Mouse (Mus musculus): ENCODE results near the gene Fbxo45. TPM values are rescaled to one million over a fixed set of nuclear protein-coding genes. Genes with fewer than 3 reads are reported as not detected.

Fbxo45 gene
- polyA plus RNA-seq, 1 experiment from 2014 or later = 5.9 TPM

DNA sequence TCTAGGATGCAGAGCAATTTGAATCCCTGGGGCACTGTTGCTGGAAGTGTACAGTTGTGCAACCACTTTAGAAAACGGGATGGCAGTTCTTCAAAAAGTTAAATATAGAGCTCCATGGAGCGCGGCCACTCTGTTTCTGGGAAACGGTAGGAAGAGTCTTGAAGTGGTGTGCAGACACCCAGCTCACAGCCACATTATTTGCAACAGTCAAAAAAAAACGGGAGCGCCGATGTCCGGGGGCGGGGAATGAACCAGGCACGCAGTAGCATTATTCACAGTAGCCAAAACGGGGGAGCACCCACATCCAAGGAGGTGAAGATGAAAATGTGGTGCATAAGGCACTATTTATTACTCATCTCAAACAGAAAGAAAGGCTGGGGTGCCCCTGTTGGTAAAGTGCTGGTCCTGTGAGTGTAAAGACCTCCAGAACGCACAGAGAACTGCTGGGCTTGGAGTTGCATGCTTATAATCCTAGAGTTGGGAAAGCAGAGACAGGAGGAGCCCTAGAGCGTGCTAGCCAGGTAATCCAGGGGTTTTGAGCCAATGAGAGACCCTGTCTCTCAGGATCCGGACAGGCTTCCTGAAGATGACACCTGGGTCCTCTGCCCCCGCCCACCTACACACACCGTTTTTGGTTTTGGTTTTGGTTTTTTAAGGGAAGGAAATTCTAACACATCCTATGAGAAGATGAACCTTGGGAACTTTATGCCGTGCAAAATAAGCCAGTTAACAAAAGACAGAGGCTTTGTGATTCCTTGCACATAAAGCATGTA is 32.0 kb downstream of the Fbxo45 start:
- Histone ChIP-seq H3K4me1 (ENCODE audit: control insufficient read depth, insufficient read depth, low read length) (no peaks in the 10 kb centered on the region), H3K4me2 (ENCODE audit: low read length) (no peak overlapping the region), H3K27me3 (ENCODE audit: control insufficient read depth, insufficient read depth, low read depth, low read length) (no peaks in the 10 kb centered on the region), H3K27ac (ENCODE audit: low read length) (no peak overlapping the region), H3K9ac (ENCODE audit: low read depth, low read length) (no peak overlapping the region), H3K9me3 (replicated peaks; ENCODE audit: control insufficient read depth, low read length, poor library complexity, severe bottlenecking) (no peaks in the 10 kb centered on the region), H3K4me3 (ENCODE audit: low read depth, low read length) (no peak overlapping the region), H3K36me3 (ENCODE audit: control insufficient read depth, insufficient read depth, low read length) (no peaks in the 10 kb centered on the region)
- WGBS = 85% methylated on average over 17 of the region's 17 CpGs
- no peak for ATAC-seq

DNA sequence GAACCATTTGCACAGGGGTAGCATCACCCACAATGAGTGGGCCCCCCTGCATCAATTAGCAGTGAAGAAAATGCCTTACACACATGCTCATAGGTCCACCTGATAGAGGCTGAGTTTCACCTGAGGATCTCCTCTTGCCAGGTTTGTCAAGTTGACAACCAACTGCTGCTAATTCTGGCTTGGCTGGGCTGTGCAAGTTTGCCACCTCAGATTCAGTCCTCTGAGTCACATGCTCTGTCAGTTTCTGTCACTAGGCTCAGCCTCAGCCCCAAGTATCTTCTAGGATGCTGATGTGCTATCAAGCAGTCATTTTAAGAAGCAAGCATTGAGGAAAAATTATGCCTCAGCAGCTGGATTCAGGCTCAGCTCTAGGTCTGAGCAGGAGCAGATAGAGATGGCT is 32.8 kb downstream of the Fbxo45 start:
- Histone ChIP-seq H3K9ac (ENCODE audit: low read depth, low read length) (no peak overlapping the region), H3K4me3 (ENCODE audit: low read depth, low read length) (no peak overlapping the region), H3K9me3 (replicated peaks; ENCODE audit: control insufficient read depth, low read length, poor library complexity, severe bottlenecking) (no peaks in the 10 kb centered on the region; the same call in 1 of the 2 replicates), H3K4me1 (ENCODE audit: control insufficient read depth, insufficient read depth, low read length) (no peaks in the 10 kb centered on the region), H3K27ac (ENCODE audit: low read length) (no peak overlapping the region), H3K36me3 (ENCODE audit: control insufficient read depth, insufficient read depth, low read length) (no peaks in the 10 kb centered on the region), H3K27me3 (ENCODE audit: control insufficient read depth, insufficient read depth, low read depth, low read length) (no peaks in the 10 kb centered on the region), H3K4me2 (ENCODE audit: low read length) (no peak overlapping the region)
- no peak for ATAC-seq

DNA sequence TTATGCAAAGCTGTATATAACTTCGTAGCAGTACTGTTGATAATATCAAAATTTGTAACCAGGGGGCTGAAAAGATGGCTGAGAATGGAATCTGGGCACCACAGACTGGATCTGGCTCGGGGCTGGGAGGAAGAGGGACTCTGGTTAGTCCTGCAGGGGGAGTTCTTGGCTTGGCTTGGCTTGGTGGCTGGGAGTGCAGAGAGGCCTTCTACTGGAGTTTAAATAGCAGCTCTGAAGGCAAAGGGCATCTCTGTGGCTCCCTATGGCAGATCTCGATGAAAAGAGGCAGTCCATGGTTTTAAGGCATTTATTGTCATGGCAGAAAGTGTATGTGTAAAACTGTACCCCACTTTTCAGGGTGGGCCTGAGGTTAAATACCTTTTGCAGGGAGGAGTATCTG is 42.1 kb downstream of the Fbxo45 start:
- Histone ChIP-seq H3K4me3 (ENCODE audit: low read depth, low read length) (no peak overlapping the region), H3K4me2 (ENCODE audit: low read length) (no peak overlapping the region), H3K27ac (ENCODE audit: low read length) (no peak overlapping the region), H3K4me1 (ENCODE audit: control insufficient read depth, insufficient read depth, low read length) (no peaks in the 10 kb centered on the region), H3K27me3 (ENCODE audit: control insufficient read depth, insufficient read depth, low read depth, low read length) (no peaks in the 10 kb centered on the region), H3K36me3 (ENCODE audit: control insufficient read depth, insufficient read depth, low read length) (no peaks in the 10 kb centered on the region), H3K9ac (ENCODE audit: low read depth, low read length) (no peak overlapping the region), H3K9me3 (replicated peaks; ENCODE audit: control insufficient read depth, low read length, poor library complexity, severe bottlenecking) (no peaks in the 10 kb centered on the region; the same call in 1 of the 2 replicates)
- 66% methylated on average over 3 of the region's 3 CpGs for WGBS
- no peak for ATAC-seq

DNA sequence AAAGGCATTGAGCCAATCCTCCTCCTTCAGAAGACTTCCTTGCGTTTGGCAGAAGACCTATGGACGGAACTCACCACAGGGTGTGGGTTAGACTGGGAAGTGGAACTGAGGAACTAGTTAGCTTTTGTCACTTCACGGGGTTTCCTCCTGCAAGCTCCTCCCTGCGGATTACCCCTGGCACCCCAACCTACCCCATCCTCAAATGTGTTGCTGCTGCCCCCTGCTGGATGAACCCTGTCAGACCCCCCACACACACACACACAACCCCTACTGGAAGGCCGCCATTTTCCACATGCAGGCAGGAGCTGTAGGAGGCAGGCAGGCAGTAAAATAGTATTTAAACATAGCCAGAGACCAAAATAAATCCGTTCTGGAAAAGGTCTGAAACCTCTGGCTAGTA is 44.3 kb downstream of the Fbxo45 start:
- Histone ChIP-seq H3K4me1 (ENCODE audit: control insufficient read depth, insufficient read depth, low read length) (no peaks in the 10 kb centered on the region), H3K27ac (ENCODE audit: low read length) (no peak overlapping the region), H3K4me2 (ENCODE audit: low read length) (no peak overlapping the region), H3K9ac (ENCODE audit: low read depth, low read length) (no peak overlapping the region), H3K4me3 (ENCODE audit: low read depth, low read length) (no peak overlapping the region), H3K27me3 (ENCODE audit: control insufficient read depth, insufficient read depth, low read depth, low read length) (no peaks in the 10 kb centered on the region), H3K36me3 (ENCODE audit: control insufficient read depth, insufficient read depth, low read length) (no peaks in the 10 kb centered on the region), H3K9me3 (replicated peaks; ENCODE audit: control insufficient read depth, low read length, poor library complexity, severe bottlenecking) (no peaks in the 10 kb centered on the region)
- no peak for ATAC-seq
- 77% methylated on average over 6 of the region's 6 CpGs for WGBS

DNA sequence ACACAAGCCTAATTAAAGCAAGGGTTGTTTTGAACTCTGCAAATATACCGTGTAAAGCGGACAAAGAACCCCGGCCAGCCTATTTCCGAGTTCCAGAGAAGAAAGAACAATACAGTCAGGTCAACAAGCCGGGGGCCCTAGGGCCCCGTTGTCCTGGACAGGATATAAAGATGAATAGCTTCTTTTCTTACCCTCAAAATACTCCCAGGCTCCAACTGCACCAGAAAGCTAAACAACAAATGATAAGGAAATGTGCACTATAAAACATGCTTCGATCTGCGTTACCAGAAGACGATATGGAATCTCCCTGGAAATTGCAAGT is 46.0 kb downstream of the Fbxo45 start:
- Histone ChIP-seq H3K4me2 (ENCODE audit: low read length) (peak overlapping the region; percentile 37), H3K4me1 (ENCODE audit: control insufficient read depth, insufficient read depth, low read length) (no peaks in the 10 kb centered on the region), H3K9ac (ENCODE audit: low read depth, low read length) (no peak overlapping the region), H3K9me3 (replicated peaks; ENCODE audit: control insufficient read depth, low read length, poor library complexity, severe bottlenecking) (no peaks in the 10 kb centered on the region), H3K27me3 (ENCODE audit: control insufficient read depth, insufficient read depth, low read depth, low read length) (no peaks in the 10 kb centered on the region), H3K4me3 (ENCODE audit: low read depth, low read length) (no peak overlapping the region), H3K36me3 (ENCODE audit: control insufficient read depth, insufficient read depth, low read length) (no peaks in the 10 kb centered on the region), H3K27ac (ENCODE audit: low read length) (no peak overlapping the region)
- 52% methylated on average over 9 of the region's 9 CpGs for WGBS
- ATAC-seq = no peak

DNA sequence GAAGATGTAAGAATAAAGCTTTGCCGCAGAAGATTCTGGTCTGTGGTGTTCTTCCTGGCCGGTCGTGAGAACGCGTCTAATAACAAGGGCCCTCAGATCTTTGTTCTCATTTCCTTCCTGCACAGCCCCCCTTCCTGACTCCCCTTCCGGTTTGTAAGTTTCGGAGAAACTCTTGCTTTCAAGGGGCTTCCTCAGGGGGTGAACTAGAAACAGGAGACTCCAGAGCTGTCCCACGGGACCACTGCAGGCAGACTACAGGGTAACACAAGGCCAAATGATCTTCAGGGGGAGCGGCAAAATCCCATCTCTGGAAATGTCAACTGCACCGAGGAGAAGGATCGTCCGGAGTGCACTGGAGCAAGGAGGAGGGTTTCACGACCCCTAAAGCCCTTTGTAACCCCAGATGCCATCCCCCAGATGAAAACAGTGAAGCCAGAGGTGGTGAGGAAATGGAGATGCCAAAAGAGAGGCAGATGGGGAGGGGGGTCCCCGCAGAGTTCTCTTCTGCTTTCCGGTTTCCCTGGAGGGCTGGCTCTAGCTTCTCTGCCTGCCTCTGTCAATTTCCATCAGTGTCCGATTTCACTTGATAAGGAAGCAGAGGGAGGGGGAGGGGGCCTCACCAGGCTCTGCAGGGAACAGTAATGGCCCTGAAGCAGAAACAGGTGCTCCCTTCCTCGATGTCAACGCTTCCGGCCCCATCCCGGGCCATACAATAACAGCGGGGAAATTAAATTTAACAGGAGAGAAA is 46.5 kb downstream of the Fbxo45 start:
- ATAC-seq = no peak
- H3K4me1 ChIP-seq (ENCODE audit: control insufficient read depth, insufficient read depth, low read length) = no peaks in the 10 kb centered on the region
- H3K27ac ChIP-seq (ENCODE audit: low read length) = peak overlapping the region; percentile 64
- 51% methylated on average over 20 of the region's 21 CpGs for WGBS
- H3K9me3 ChIP-seq (replicated peaks; ENCODE audit: control insufficient read depth, low read length, poor library complexity, severe bottlenecking) = no peaks in the 10 kb centered on the region
- H3K36me3 ChIP-seq (ENCODE audit: control insufficient read depth, insufficient read depth, low read length) = no peaks in the 10 kb centered on the region
- H3K4me2 ChIP-seq (ENCODE audit: low read length) = peak overlapping the region; percentile 37
- H3K9ac ChIP-seq (ENCODE audit: low read depth, low read length) = 0 out of 2 replicates have a peak overlapping the region, but pooled peaks have one; percentile 3
- no peaks in the 10 kb centered on the region for H3K27me3 ChIP-seq (ENCODE audit: control insufficient read depth, insufficient read depth, low read depth, low read length)
- H3K4me3 ChIP-seq (ENCODE audit: low read depth, low read length) = peak overlapping the region; percentile 6; the same call in 1 of the 2 replicates

DNA sequence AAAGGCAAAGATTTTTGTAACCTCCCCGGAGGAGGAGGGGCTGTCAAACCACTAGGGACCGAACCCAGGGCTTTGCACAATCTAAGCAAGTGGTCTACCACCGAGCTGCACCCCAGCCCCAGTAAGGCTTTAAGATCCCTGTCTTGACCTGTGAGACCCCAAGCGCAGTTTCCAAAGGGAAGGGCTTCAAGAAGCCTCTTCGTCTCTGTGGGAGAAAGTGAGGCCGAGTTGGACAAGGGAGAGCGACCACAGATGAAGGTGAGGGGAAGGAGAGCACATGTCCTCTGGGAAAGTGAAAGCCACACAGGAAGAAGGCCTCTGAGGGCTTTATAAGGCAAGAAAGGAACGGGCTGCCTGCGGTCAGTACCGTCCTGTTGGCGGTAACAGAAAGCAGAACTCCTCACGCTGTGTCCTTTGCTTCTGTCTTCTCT is 56.9 kb downstream of the Fbxo45 start:
- Histone ChIP-seq H3K9me3 (replicated peaks; ENCODE audit: control insufficient read depth, low read length, poor library complexity, severe bottlenecking) (no peaks in the 10 kb centered on the region), H3K4me1 (ENCODE audit: control insufficient read depth, insufficient read depth, low read length) (no peaks in the 10 kb centered on the region), H3K27ac (ENCODE audit: low read length) (no peak overlapping the region), H3K4me2 (ENCODE audit: low read length) (no peak overlapping the region), H3K4me3 (ENCODE audit: low read depth, low read length) (no peak overlapping the region), H3K36me3 (ENCODE audit: control insufficient read depth, insufficient read depth, low read length) (no peaks in the 10 kb centered on the region), H3K27me3 (ENCODE audit: control insufficient read depth, insufficient read depth, low read depth, low read length) (no peaks in the 10 kb centered on the region), H3K9ac (ENCODE audit: low read depth, low read length) (no peak overlapping the region)
- no peak for ATAC-seq
- WGBS = 60% methylated on average over 12 of the region's 12 CpGs

DNA sequence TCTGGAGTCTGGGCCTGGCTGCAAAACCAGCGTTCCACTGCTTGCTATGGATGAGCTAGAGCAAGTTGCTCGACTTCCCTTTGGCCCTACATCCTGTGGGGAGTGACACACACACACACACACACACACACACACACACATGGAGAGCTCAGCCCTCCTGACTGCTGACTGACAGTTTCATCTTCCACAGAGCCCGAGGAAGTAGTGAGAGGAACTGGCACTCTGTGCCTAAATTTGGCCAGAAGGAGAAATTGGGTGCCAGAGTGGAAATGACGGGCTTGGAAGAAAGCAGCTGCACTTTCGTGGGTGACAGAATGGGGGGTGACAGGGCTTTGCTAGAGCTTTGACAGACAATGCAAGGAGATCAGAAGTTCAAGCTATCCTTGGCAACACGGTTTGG is 57.8 kb downstream of the Fbxo45 start:
- Histone ChIP-seq H3K4me2 (ENCODE audit: low read length) (no peak overlapping the region), H3K9ac (ENCODE audit: low read depth, low read length) (no peak overlapping the region)
- WGBS = 71% methylated on average over 6 of the region's 6 CpGs

DNA sequence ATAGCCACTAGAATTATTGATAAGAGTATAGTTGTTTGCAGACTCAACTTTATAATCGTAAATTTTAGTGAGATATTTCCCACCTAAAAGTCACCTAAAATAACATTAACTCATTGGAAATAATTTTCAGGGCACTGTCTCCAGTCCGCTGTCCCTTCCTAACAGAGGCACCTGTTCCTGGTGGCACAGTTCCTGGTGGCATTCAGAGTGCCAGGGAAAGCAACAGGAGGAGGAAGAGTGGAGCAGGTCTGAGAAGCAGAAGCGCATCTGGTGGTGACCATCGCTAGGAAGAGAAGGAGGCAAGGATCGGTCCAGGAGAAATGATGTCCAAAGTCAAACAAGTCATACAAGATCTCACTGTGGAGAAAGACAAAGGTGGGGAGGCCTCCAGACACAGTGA is 60.9 kb downstream of the Fbxo45 start:
- no peak overlapping the region for H3K4me2 ChIP-seq (ENCODE audit: low read length)
- H3K27me3 ChIP-seq (ENCODE audit: control insufficient read depth, insufficient read depth, low read depth, low read length) = no peaks in the 10 kb centered on the region
- no peak overlapping the region for H3K4me3 ChIP-seq (ENCODE audit: low read depth, low read length)
- no peak for ATAC-seq
- whole genome bisulfite sequencing = 96% methylated on average over 5 of the region's 5 CpGs
- no peaks in the 10 kb centered on the region for H3K9me3 ChIP-seq (replicated peaks; ENCODE audit: control insufficient read depth, low read length, poor library complexity, severe bottlenecking)
- H3K27ac ChIP-seq (ENCODE audit: low read length) = no peak overlapping the region
- no peaks in the 10 kb centered on the region for H3K36me3 ChIP-seq (ENCODE audit: control insufficient read depth, insufficient read depth, low read length)
- no peak overlapping the region for H3K9ac ChIP-seq (ENCODE audit: low read depth, low read length)
- no peaks in the 10 kb centered on the region for H3K4me1 ChIP-seq (ENCODE audit: control insufficient read depth, insufficient read depth, low read length)

More for the DNA sequence above, 57.8 kb downstream of the Fbxo45 start:
- no peaks in the 10 kb centered on the region for H3K4me1 ChIP-seq (ENCODE audit: control insufficient read depth, insufficient read depth, low read length)
- no peak for ATAC-seq
- no peak overlapping the region for H3K4me3 ChIP-seq (ENCODE audit: low read depth, low read length)
- H3K36me3 ChIP-seq (ENCODE audit: control insufficient read depth, insufficient read depth, low read length) = no peaks in the 10 kb centered on the region
- no peak overlapping the region for H3K27ac ChIP-seq (ENCODE audit: low read length)
- H3K9me3 ChIP-seq (replicated peaks; ENCODE audit: control insufficient read depth, low read length, poor library complexity, severe bottlenecking) = no peaks in the 10 kb centered on the region
- H3K27me3 ChIP-seq (ENCODE audit: control insufficient read depth, insufficient read depth, low read depth, low read length) = no peaks in the 10 kb centered on the region

Measured in midbrain, embryonic 16.5 days (tissue).